Mouse (Mus musculus) cerebellum, postnatal 4 days (tissue): ENCODE results near the gene Prdx2.
A peak's percentile ranks its signal among the peaks of the same experiment; 100 is the strongest.

Experiments used
- DNase-seq, 2 experiments: peaks; one replicate each; pipeline ENCODE4 v3.0.0; 2022; ENCODE audit warnings: low spot score in 2 of 2, mixed read lengths in 1 of 2

Gene Prdx2

DNA sequence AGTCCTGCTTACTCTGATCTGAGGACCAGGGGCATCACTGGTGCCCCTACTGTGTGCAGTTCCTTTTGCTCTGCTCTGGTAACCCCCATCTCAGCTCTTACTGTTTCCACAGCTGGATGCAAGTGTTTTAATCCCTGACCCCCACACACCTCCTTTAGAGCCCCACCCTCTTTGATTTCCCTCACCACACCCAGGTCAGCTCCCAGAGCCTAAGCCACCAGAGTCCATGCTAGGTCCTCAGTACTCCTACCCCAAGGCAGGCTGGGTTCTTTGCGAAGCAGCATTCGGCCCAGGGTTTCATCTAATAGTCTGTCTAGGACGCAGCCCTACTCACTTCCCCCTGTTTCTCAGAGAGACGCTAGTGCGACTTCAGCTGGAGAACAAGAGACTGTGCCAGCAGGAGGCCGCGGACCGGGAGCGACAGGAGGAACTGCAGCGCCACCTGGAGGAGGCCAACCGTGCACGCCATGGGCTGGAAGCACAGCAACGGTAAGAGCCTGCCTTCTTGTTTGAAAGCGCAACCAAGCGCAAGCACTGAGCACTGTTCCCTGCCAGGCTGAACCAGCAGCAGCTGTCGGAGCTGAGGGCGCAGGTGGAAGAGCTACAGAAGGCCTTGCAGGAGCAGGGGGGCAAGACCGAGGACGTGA, 28.4 kb downstream of the Prdx2 start:
- DNase-seq: peak; percentile 80 to 91

DNA sequence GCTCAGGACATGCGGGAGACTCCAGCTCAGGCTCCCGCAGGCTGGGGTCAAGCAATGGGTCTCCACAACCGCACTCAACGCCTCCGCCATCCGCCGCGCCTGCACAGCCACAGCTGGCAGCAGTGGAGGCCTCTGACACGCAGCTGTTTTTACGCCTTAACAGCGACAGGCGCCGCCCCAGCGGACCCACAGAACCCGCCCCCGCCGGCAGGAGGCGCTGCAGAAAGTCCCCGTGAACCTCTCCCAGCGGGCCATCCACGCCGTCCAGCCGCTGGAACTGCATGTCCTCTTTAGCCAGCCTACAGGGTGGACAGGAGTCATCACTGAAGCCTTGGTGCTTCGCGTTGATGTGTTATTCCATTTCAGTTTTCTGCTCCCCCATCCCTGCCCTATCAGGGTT, 38.3 kb downstream of the Prdx2 start:
- no peak for DNase-seq

DNA sequence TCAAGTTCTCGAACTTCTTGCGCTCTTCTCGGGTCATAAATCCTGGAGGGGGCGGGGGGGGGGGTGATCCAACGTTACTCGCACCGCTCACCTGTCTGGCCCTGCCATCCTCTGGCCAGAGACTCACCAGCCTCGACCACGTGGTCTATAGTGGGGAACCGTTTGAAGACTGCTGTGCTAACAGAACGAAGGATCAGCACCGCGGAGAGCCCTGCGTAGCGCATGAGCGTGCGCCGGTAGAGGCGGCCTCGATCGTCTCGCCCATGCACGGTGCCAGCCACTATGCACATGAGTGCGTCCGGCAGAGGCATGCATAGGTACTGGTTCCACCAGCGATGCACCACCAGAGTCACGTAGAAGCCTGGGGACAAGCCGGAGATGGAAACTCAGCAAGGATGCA, 41.9 kb downstream of the Prdx2 start:
- DNase-seq: no peak

DNA sequence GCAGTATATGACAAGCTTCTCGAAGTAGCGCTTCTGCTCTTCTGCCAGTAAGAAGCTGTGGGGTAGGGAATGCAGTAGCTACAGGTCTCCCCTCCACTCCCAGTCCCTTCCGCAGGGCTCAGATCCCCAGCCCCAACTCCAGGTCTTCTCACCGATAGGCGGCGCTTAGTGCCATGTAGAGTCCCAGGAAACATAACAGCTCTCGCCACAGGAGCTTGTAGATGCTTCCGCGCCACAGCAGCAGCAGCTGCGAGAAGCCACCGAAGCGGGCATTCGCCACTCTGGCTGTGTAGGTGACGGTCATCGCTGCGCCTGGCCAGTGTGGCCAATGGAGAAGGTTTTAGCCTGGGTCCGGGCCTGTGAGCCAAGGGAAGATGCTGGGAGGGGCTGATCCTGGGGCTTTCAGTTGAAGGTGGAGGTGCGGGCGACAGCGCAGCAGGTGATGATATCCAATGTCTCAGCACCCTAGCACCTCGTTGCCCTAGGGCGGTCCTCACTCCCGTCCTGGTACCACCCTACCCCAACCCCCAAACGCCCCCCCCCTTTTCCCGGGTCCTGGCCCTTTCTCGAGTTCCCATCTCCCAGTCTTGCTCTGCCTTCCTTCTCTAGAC, 43.9 kb downstream of the Prdx2 start:
- DNase-seq: peak; percentile 62 to 66

DNA sequence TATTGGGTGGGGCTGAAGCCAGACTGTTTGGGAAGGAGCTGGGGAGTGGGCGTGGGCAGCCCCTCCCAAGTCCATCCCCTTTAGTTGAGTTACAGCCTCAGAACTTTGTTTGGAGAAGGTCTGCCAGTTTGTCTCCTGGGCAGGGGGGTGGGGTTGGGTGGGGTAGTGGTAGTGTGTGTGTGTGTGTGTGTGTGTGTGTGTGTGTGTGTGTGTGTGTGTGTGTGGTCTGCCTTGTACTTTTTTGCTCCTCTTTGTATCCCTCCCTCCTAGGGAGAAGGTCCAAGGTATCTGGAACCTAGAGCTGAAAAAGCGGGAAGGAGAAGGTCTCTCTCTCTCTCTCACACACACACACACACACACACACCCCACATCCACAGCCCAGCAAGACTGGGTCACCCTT, 45.0 kb downstream of the Prdx2 start, which contains the start of gene Best2:
Best2 (minus strand) TSS at position 101 of the 400 bp plus-strand sequence.
- DNase-seq: no peak

DNA sequence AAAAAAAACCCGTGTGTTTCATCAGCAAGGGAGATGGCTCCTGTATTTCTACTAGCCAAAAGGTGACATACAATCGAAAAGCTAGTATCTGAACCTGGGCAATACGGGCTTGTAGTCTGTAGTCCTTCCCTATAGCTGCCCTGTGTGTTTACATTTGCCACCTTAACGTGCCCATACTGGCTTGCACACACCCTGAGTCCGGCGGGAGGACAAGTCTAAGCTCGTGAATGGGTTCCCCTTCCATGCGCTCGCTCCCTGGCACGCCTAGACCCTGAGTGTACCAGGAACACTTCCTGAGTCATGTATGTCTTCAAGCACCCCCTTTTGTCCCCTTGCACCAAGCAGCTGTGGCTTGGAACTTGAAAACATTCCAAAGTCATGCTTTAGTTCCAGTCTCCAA, 47.3 kb downstream of the Prdx2 start:
- DNase-seq: no peak

DNA sequence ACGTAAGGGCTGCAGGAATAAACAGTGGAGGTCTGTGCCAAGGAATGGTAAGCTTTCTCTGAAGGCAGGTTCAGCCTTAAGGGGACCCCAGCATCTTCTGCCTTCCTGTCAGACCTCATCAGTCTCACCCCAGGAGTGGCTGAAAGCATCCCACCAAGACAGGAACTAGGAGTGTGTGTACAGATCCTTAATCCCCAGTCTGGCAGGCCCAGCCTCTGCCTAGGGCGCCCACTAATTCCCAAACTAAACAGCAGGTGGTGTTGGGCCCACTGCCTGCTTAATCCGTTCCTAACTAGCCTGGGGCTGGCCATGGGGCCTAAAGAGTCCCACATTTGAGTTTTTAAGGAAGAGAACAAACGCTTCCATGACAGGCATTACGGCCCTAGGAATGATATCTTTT, 47.8 kb downstream of the Prdx2 start:
- DNase-seq: no peak

DNA sequence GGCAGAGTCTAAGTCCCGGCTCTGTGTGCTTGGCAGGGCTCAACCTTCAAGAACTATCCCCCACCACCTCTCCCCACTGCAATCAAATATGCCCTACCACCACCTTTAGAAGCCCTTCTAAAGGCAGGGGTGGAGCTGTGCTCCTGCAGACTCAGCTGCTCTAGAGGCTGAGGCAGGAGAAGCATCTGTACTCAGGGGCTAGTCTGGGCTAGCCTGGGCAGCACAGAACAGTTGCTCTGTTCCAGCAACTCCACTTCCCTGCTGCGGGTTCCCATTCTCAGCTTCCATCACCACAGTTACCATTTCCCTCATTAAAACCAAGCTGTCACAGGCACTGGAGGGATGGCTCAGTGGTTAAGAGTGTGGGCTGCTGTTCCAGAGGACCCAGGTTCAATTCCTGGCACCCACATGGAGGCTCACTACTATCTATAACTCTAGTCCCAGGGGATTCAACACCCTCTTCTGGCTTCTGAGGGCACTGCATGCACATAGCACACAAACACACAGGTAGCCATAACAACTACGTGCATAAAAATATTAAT, 52.2 kb downstream of the Prdx2 start:
- no peak for DNase-seq

DNA sequence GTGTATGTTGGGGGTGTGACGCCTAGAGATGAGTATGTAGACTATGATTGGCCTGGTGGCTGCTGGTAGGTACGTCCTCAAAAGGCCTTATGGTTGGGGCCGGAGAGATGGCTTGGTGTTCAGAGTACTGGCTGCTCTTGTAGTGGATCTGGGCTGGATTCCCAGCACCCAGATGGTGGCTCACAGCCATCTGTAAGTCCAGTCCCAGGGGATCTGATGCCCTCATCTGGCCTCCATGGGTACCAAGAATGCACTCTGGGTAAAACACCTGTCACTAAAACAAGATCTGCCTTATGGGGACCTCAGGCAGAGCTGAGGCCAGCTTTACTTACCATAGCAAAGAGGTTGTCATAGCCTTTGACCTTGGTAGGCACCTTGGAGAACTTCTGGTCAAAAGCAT, 54.5 kb downstream of the Prdx2 start:
- no peak for DNase-seq
